Mouse (Mus musculus) CH12F3 (cell line): ENCODE measurements around the gene 9430015G10Rik.

ENCODE experiments used
- in situ Hi-C: fragments of 300-500 bp; cut with MboI; formaldehyde crosslinking; loops from 2 replicates; pipeline ENCODE4 v1.14.3; 2020; ENCODE audit warnings: low sequenced_read_pairs

The 9430015G10Rik gene

GRCm38 (mm10) chr4:156166477-156166876 lies 56.7 kb downstream of the 9430015G10Rik start:
- in situ Hi-C loops = no loop called here

DNA sequence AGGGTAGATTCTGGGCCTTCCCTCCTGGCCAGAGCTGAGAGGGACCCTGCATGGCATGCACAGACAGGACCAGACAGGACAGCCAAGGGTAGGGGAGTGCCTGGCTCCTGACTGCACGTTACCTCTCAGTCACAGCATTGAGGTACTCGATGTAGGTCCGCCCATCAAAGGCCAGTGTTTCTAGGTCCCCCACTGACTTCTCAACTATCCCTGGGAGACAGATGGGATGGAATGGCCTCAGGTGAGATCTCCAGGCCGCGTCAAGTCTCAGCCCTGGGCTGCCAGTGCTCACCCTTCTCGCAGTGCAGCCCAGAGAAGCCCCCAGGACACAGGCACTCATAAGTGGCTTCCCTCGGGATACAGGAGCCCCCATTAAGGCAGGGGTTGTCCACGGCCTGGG lies 58.8 kb downstream of the 9430015G10Rik start:
- in situ Hi-C loops = no loop called here

DNA sequence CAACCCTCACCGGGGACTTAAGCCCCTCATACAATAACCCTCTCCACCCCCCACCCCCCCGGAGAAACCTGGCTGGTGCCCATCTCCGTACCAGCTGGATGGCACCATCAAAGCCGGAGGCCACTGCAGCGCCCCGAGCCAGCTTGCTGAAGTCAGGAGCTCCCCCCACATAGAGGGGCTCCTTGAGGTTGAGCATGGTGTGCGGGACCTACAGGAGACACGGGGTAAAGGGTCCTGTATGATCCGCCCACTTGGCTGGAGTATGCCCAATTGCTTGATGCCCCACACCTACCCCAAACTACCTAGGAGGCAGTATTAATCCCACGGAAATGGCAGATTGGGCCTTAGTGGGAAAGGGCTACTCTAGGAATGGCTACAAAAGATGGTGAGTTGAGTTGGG lies 59.3 kb downstream of the 9430015G10Rik start:
- in situ Hi-C loops = no loop called here

GRCm38 (mm10) chr4:156171828-156172227 lies 62.0 kb downstream of the 9430015G10Rik start:
- in situ Hi-C loops = no loop called here
